Mouse (Mus musculus): ENCODE data around the gene Slf1. TPM values are rescaled to one million over a fixed set of nuclear protein-coding genes. Genes with fewer than 3 reads are reported as not detected.
"Not testable (repeated sequence)": the region's sequence is repeated elsewhere in the genome, so short reads cannot be mapped to it uniquely, and the experiment has no call there.

The Slf1 gene
- polyA plus RNA-seq, 1 experiment from 2014 or later = 52.7 TPM

DNA sequence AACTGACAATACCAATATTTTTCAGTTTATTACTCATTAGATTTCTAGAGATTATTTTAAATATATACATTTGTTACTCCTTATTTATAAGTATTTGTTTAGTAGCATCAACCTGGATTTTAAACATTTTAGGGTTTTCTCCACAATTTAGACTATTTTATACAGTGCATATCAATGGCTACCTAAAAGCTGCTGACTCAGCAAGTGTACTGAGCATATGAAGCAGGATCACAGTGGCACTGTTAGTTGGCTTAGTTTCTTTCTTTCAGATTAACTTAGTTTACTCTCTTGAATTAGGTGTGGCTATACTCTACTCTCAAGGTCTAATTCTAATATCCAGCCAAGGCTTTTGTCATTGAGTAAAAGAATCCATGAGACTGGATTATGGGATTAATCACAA, 27.5 kb downstream of the Slf1 start:
- no peaks in the 10 kb centered on the region; the same call in none of the 2 replicates for H3K36me3 ChIP-seq (replicated peaks; ENCODE audit: control insufficient read depth, insufficient read depth, low read depth, low read length)
- H3K27me3 ChIP-seq (ENCODE audit: control insufficient read depth, insufficient read depth, low read length) = no peaks in the 10 kb centered on the region
- H3K9me3 ChIP-seq (replicated peaks; ENCODE audit: control insufficient read depth, low read length) = no peaks in the 10 kb centered on the region
- H3K4me2 ChIP-seq (ENCODE audit: low read depth, low read length) = no peak overlapping the region
- no peaks in the 10 kb centered on the region for H3K4me1 ChIP-seq (ENCODE audit: control insufficient read depth, insufficient read depth, low read length)
- no peak overlapping the region for H3K4me3 ChIP-seq (ENCODE audit: low read depth, low read length)
- ATAC-seq (replicated peaks; ENCODE audit: insufficient number of reproducible peaks, low FRiP score, low TSS enrichment, low read depth) (no peak), DNase-seq (ENCODE audit: low spot score) (no peak)
- H3K27ac ChIP-seq (replicated peaks; ENCODE audit: low read depth, low read length) = no peak overlapping the region
- H3K9ac ChIP-seq (replicated peaks; ENCODE audit: low read length) = no peak overlapping the region

DNA sequence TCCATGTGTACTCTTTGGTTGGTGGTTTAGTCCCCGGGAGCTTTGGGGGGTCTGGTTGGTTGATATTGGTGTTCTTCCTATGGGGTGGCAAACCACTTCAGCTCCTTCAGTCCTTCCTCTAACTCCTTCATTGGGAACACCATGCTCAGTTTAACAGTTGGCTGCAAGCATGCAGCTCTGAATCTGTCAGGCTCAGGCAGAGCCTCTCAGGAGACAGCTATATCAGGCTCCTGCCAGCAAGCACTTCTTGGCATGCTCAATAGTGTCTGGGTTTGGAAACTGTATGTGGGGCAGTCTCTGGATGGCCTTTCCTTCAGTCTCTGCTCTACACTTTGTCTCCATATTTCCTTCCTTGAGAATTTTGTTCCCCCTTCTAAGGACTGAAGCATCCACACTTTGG, 42.4 kb downstream of the Slf1 start:
- H3K9me3 ChIP-seq (replicated peaks; ENCODE audit: control insufficient read depth, low read length); H3K36me3 ChIP-seq (replicated peaks; ENCODE audit: control insufficient read depth, insufficient read depth, low read depth, low read length); H3K27ac ChIP-seq (replicated peaks; ENCODE audit: low read depth, low read length); H3K4me3 ChIP-seq (ENCODE audit: low read depth, low read length); H3K27me3 ChIP-seq (ENCODE audit: control insufficient read depth, insufficient read depth, low read length); DNase-seq (ENCODE audit: low spot score); ATAC-seq (replicated peaks; ENCODE audit: insufficient number of reproducible peaks, low FRiP score, low TSS enrichment, low read depth); H3K9ac ChIP-seq (replicated peaks; ENCODE audit: low read length); H3K4me1 ChIP-seq (ENCODE audit: control insufficient read depth, insufficient read depth, low read length); H3K4me2 ChIP-seq (ENCODE audit: low read depth, low read length): not testable (repeated sequence)
- WGBS = 96% methylated on average over 1 of the region's 1 CpGs

DNA sequence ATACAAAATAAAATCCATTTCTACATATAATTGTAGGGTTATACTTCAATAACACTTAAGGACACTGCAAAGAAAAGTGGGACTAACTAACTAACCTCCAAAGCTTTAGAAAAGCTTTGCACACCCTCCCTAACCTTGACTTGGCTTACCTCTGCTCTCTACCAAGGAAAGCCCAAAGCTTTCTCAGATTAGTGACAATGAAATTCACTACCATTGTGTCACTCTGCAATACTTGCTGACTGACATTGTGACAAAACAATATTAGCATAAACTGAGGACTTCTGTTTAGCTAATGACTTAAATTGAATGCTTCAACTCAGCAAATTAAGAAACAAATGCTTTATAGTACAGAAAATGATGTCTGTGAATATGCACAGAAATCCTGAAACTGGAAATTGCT, 63.2 kb downstream of the Slf1 start:
- no peak overlapping the region for H3K4me3 ChIP-seq (ENCODE audit: low read depth, low read length)
- ATAC-seq (replicated peaks; ENCODE audit: insufficient number of reproducible peaks, low FRiP score, low TSS enrichment, low read depth) (no peak), DNase-seq (ENCODE audit: low spot score) (no peak)
- no peaks in the 10 kb centered on the region for H3K4me1 ChIP-seq (ENCODE audit: control insufficient read depth, insufficient read depth, low read length)
- no peak overlapping the region for H3K9ac ChIP-seq (replicated peaks; ENCODE audit: low read length)
- no peaks in the 10 kb centered on the region for H3K27me3 ChIP-seq (ENCODE audit: control insufficient read depth, insufficient read depth, low read length)
- H3K9me3 ChIP-seq (replicated peaks; ENCODE audit: control insufficient read depth, low read length) = no peaks in the 10 kb centered on the region
- H3K4me2 ChIP-seq (ENCODE audit: low read depth, low read length) = no peak overlapping the region
- H3K36me3 ChIP-seq (replicated peaks; ENCODE audit: control insufficient read depth, insufficient read depth, low read depth, low read length) = no peaks in the 10 kb centered on the region
- no peak overlapping the region for H3K27ac ChIP-seq (replicated peaks; ENCODE audit: low read depth, low read length)

DNA sequence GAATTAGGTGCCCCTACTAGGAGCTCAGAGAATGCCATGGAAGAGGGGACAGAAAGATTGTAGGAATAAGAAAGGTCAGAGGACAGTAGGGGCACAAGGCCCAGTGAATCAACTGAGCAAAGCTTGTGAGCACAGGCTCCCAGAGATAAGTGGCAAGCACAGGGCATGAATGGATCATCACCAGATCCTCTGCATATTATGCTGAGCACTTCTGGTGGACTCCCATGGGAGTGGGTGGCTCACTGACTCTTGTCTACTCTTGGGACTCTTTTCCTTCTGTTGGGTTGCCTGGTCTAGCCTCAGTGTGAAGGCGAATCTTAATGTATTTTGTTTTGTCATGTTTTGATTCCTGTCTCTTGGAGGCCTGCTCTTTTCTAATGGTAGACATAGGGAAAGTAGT, 66.4 kb downstream of the Slf1 start:
- 86% methylated on average over 1 of the region's 1 CpGs for WGBS
- no peak for ATAC-seq (replicated peaks; ENCODE audit: insufficient number of reproducible peaks, low FRiP score, low TSS enrichment, low read depth)

DNA sequence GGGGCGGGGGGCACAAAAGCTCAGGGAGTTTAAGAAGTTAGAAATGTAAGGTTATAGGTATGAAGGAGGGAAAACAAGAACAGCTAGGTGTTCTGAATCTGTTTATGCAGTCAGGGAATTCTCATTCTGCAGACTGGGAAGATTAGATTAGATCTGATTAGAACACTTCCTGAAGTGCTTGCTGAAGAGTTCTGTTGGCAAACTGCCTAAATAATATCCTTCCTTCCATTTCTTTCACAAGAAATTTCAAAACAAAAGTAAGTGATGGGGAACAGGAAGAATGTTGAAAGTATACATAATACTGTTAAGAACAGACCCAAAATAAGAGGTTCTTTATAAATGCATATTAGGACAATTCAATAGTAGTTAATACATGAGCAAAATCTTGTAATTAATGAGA, 72.1 kb downstream of the Slf1 start:
- Histone ChIP-seq H3K9me3 (replicated peaks; ENCODE audit: control insufficient read depth, low read length) (no peaks in the 10 kb centered on the region), H3K36me3 (replicated peaks; ENCODE audit: control insufficient read depth, insufficient read depth, low read depth, low read length) (no peaks in the 10 kb centered on the region), H3K4me1 (ENCODE audit: control insufficient read depth, insufficient read depth, low read length) (no peaks in the 10 kb centered on the region), H3K9ac (replicated peaks; ENCODE audit: low read length) (no peak overlapping the region), H3K4me3 (ENCODE audit: low read depth, low read length) (no peak overlapping the region), H3K4me2 (ENCODE audit: low read depth, low read length) (no peak overlapping the region), H3K27ac (replicated peaks; ENCODE audit: low read depth, low read length) (no peak overlapping the region), H3K27me3 (ENCODE audit: control insufficient read depth, insufficient read depth, low read length) (no peaks in the 10 kb centered on the region)
- WGBS = 77% methylated on average over 1 of the region's 1 CpGs
- DNase-seq (ENCODE audit: low spot score) = no peak
- no peak for ATAC-seq (replicated peaks; ENCODE audit: insufficient number of reproducible peaks, low FRiP score, low TSS enrichment, low read depth)

More for the DNA sequence above, 66.4 kb downstream of the Slf1 start:
- H3K27me3 ChIP-seq (ENCODE audit: control insufficient read depth, insufficient read depth, low read length) = no peaks in the 10 kb centered on the region
- no peak overlapping the region for H3K4me3 ChIP-seq (ENCODE audit: low read depth, low read length)
- no peaks in the 10 kb centered on the region for H3K4me1 ChIP-seq (ENCODE audit: control insufficient read depth, insufficient read depth, low read length)
- no peak overlapping the region for H3K4me2 ChIP-seq (ENCODE audit: low read depth, low read length)
- no peaks in the 10 kb centered on the region for H3K9me3 ChIP-seq (replicated peaks; ENCODE audit: control insufficient read depth, low read length)
- H3K36me3 ChIP-seq (replicated peaks; ENCODE audit: control insufficient read depth, insufficient read depth, low read depth, low read length) = no peaks in the 10 kb centered on the region
- no peak for DNase-seq (ENCODE audit: low spot score)
- no peak overlapping the region for H3K9ac ChIP-seq (replicated peaks; ENCODE audit: low read length)
- H3K27ac ChIP-seq (replicated peaks; ENCODE audit: low read depth, low read length) = no peak overlapping the region

DNA sequence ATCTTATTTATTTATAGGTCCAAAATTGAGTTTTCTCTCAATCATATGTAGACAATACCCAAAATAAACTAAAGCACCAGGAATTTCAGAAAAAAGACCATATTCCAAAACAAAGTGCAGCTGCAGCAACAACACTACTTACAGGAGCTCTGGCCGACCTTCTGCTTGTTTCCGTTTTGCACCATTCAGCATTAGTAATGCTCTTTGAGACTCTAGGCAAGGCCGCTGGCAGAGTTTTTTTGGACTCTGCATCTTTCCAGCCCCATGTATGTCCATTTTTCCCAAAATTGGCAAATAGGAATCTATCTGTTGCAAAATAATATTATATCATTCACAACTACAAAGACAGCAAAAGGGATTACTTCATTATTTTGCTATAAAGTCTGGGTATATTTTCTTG, 85.5 kb downstream of the Slf1 start:
- no peaks in the 10 kb centered on the region for H3K36me3 ChIP-seq (replicated peaks; ENCODE audit: control insufficient read depth, insufficient read depth, low read depth, low read length)
- DNase-seq (ENCODE audit: low spot score) = no peak
- no peak overlapping the region for H3K27ac ChIP-seq (replicated peaks; ENCODE audit: low read depth, low read length)
- H3K4me2 ChIP-seq (ENCODE audit: low read depth, low read length) = no peak overlapping the region
- no peaks in the 10 kb centered on the region for H3K27me3 ChIP-seq (ENCODE audit: control insufficient read depth, insufficient read depth, low read length)
- no peaks in the 10 kb centered on the region for H3K4me1 ChIP-seq (ENCODE audit: control insufficient read depth, insufficient read depth, low read length)
- no peak for ATAC-seq (replicated peaks; ENCODE audit: insufficient number of reproducible peaks, low FRiP score, low TSS enrichment, low read depth)
- H3K9me3 ChIP-seq (replicated peaks; ENCODE audit: control insufficient read depth, low read length) = no peaks in the 10 kb centered on the region
- no peak overlapping the region for H3K9ac ChIP-seq (replicated peaks; ENCODE audit: low read length)
- no peak overlapping the region for H3K4me3 ChIP-seq (ENCODE audit: low read depth, low read length)
- WGBS = 80% methylated on average over 3 of the region's 3 CpGs

DNA sequence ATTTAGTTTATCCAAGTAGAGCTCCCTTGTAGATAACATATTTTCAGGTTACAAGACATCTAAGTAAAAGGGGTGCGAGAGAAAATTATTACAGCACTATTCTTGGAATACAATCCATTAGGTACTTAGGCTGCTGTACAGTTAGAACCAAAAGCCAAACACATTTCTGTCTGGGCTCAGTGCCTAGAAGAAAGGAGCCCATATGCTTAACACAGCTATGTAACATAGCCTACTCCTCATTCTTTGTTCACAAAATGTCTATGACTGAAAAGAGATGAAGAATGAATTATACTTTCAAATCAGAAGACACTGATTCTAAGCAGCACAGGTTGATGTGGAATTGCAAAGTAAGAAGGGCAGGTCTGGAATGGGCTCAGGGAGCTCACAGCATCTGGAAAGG, 86.8 kb downstream of the Slf1 start:
- H3K27me3 ChIP-seq (ENCODE audit: control insufficient read depth, insufficient read depth, low read length) = no peaks in the 10 kb centered on the region
- no peak for ATAC-seq (replicated peaks; ENCODE audit: insufficient number of reproducible peaks, low FRiP score, low TSS enrichment, low read depth)
- no peak overlapping the region for H3K27ac ChIP-seq (replicated peaks; ENCODE audit: low read depth, low read length)
- no peaks in the 10 kb centered on the region for H3K4me1 ChIP-seq (ENCODE audit: control insufficient read depth, insufficient read depth, low read length)
- no peaks in the 10 kb centered on the region for H3K9me3 ChIP-seq (replicated peaks; ENCODE audit: control insufficient read depth, low read length)
- no peak overlapping the region for H3K4me2 ChIP-seq (ENCODE audit: low read depth, low read length)
- H3K36me3 ChIP-seq (replicated peaks; ENCODE audit: control insufficient read depth, insufficient read depth, low read depth, low read length) = no peaks in the 10 kb centered on the region
- 89% methylated on average over 1 of the region's 1 CpGs for WGBS
- no peak for DNase-seq (ENCODE audit: low spot score)
- H3K4me3 ChIP-seq (ENCODE audit: low read depth, low read length) = no peak overlapping the region
- H3K9ac ChIP-seq (replicated peaks; ENCODE audit: low read length) = no peak overlapping the region

DNA sequence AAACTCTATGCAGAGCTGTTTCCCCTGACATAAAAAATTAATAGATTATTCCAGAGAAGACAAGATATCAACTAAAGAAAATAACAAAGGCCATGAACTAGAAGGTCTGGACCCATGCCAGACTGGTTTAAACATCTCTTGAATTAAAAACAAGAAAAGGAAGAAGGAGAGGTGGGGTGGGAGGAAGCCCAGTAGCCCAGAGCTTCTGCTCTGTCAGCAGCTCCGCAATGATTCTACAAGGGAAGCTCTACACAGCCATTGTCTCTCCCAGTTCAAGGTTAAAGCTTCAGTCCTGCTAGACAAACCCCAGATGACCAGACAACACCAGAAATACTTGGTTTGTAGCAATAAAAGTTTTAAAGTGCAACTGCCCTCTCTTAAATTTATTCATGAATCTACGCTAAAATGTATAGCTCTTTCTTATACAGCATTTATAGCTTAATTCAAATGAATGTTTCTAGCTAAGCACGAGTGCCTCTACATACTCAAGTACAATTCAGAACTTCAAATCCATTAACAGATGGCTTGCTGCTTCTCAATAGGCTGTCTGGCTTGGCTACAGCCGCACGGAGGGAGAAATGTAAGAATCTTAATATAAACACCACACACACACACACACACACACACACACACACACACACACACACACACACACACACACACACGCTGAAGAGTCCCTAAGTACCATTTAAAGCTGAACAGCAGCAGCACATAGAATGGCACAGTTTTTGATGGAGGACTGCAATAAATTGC, 87.9 kb downstream of the Slf1 start:
- no peak overlapping the region for H3K4me2 ChIP-seq (ENCODE audit: low read depth, low read length)
- ATAC-seq (replicated peaks; ENCODE audit: insufficient number of reproducible peaks, low FRiP score, low TSS enrichment, low read depth) (no peak), DNase-seq (ENCODE audit: low spot score) (no peak)
- no peak overlapping the region for H3K4me3 ChIP-seq (ENCODE audit: low read depth, low read length)
- H3K9me3 ChIP-seq (replicated peaks; ENCODE audit: control insufficient read depth, low read length) = no peaks in the 10 kb centered on the region
- H3K27me3 ChIP-seq (ENCODE audit: control insufficient read depth, insufficient read depth, low read length) = no peaks in the 10 kb centered on the region
- no peak overlapping the region for H3K27ac ChIP-seq (replicated peaks; ENCODE audit: low read depth, low read length)
- WGBS = 81% methylated on average over 6 of the region's 6 CpGs
- H3K9ac ChIP-seq (replicated peaks; ENCODE audit: low read length) = no peak overlapping the region
- no peaks in the 10 kb centered on the region for H3K4me1 ChIP-seq (ENCODE audit: control insufficient read depth, insufficient read depth, low read length)
- H3K36me3 ChIP-seq (replicated peaks; ENCODE audit: control insufficient read depth, insufficient read depth, low read depth, low read length) = no peaks in the 10 kb centered on the region

All from embryonic facial prominence, embryonic 11.5 days (tissue).